In the genomic region with DNA sequence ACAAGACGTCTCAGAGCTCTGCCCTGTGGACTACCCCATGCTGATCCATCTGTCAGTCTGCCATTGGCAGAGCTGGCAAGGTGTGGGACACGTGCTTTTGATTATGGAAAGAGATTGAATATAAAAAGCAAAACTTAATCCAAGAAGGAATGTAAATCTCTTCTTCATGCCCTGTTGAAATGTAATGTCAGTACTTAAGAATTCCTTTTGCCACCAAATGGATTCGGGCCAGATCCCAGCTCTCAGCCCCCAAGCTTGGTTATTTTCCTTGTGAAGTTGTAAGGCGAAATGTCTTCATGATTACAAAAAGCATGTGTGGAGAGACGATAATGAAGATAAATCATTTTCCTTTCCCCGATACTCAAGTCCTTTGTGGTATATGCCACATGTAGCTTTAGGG, we compare ENCODE assay signal across 32 mouse cellular contexts.
DNase-seq lines count a peak whose midpoint lies in the region; ATAC-seq and TF ChIP-seq lines count a peak whose summit lies in the region.
"Had no signal": no experiment of that assay in that cellular context is flagged by ENCODE, and none has a peak within 500 bp of the region (broad histone marks: within the 10 kb centered on the region; RNA-seq: fewer than 3 reads in every experiment).

No protein-coding gene starts in this region.

- H3K27me3 ChIP-seq in limb, embryonic 14.5 days (ENCODE audit: control insufficient read depth, insufficient read depth, low read length): no peaks in the 10 kb centered on the region
- H3K27me3 ChIP-seq in limb, embryonic 10.5 days (ENCODE audit: low read depth, poor library complexity, severe bottlenecking): no peaks in the 10 kb centered on the region
- H3K27me3 ChIP-seq in embryonic facial prominence, embryonic 13.5 days: no peaks in the 10 kb centered on the region
- H3K27me3 ChIP-seq in neural tube, embryonic 15.5 days (replicated peaks): no peaks in the 10 kb centered on the region
- H3K27me3 ChIP-seq: heart, embryonic 13.5 days; hindbrain, embryonic 15.5 days; limb, embryonic 13.5 days; liver, embryonic 13.5 days; midbrain, embryonic 12.5 days; neural tube, embryonic 12.5 days had no signal

- WGBS in limb, embryonic 14.5 days: 44% methylated on average over 6 of the region's 6 CpGs
- 65% methylated on average over 6 of the region's 6 CpGs for WGBS in limb, embryonic 10.5 days
- WGBS in embryonic facial prominence, embryonic 13.5 days: 20% methylated on average over 6 of the region's 6 CpGs
- WGBS in neural tube, embryonic 15.5 days: 77% methylated on average over 6 of the region's 6 CpGs

- no peak for TF ChIP-seq POLR2A in limb, embryonic 14.5 days (IDR thresholded peaks at IDR 0.05; ENCODE audit: borderline replicate concordance, extremely low read depth, insufficient read depth, insufficient read length)

- no peak overlapping the region for H3K4me3 ChIP-seq in limb, embryonic 14.5 days (replicated peaks; ENCODE audit: low read length)
- H3K4me3 ChIP-seq in limb, embryonic 10.5 days: no peak overlapping the region
- no peak overlapping the region for H3K4me3 ChIP-seq in embryonic facial prominence, embryonic 13.5 days
- no peak overlapping the region for H3K4me3 ChIP-seq in neural tube, embryonic 15.5 days (replicated peaks)
- H3K4me3 ChIP-seq: heart, embryonic 13.5 days; hindbrain, embryonic 10.5 days; hindbrain, embryonic 15.5 days; layer of hippocampus, adult 2 months; left cerebral cortex, adult 2 months; limb, embryonic 13.5 days; liver, embryonic 13.5 days; midbrain, embryonic 12.5 days; myocyte; neural tube, embryonic 12.5 days had no signal

- no peak overlapping the region for H3K4me2 ChIP-seq in limb, embryonic 14.5 days (replicated peaks; ENCODE audit: low read depth, low read length, severe bottlenecking)
- H3K4me2 ChIP-seq in embryonic facial prominence, embryonic 13.5 days: peak overlapping the region; percentile 40
- no peak overlapping the region for H3K4me2 ChIP-seq in neural tube, embryonic 15.5 days
- H3K4me2 ChIP-seq: heart, embryonic 13.5 days; hindbrain, embryonic 15.5 days; limb, embryonic 13.5 days; liver, embryonic 13.5 days; midbrain, embryonic 12.5 days; neural tube, embryonic 12.5 days had no signal

- peaks cover 4% of the 10 kb centered on the region for H3K4me1 ChIP-seq in limb, embryonic 14.5 days (ENCODE audit: control insufficient read depth, insufficient read depth, low read length)
- peaks cover 13% of the 10 kb centered on the region; the same call in 1 of the 2 replicates for H3K4me1 ChIP-seq in limb, embryonic 10.5 days
- H3K4me1 ChIP-seq in embryonic facial prominence, embryonic 13.5 days: peaks cover 22% of the 10 kb centered on the region
- 0 out of 2 replicates have a peak, but pooled peaks cover 3% of the 10 kb centered on the region for H3K4me1 ChIP-seq in neural tube, embryonic 15.5 days
- H3K4me1 ChIP-seq: hindbrain, embryonic 15.5 days; liver, embryonic 13.5 days; midbrain, embryonic 12.5 days; neural tube, embryonic 12.5 days had no signal

- ATAC-seq in limb, embryonic 14.5 days (ENCODE audit: low FRiP score, low read depth): no peak
- ATAC-seq in embryonic facial prominence, embryonic 13.5 days (ENCODE audit: insufficient number of reproducible peaks, insufficient read depth, low FRiP score, low TSS enrichment, low read depth): no peak
- ATAC-seq in neural tube, embryonic 15.5 days (ENCODE audit: low FRiP score): no peak
- ATAC-seq: forebrain, embryonic 14.5 days; inflammation-experienced regulatory T-cells, adult 6 months had no signal

- H3K36me3 ChIP-seq in limb, embryonic 14.5 days (ENCODE audit: control insufficient read depth, insufficient read depth, low read length): no peaks in the 10 kb centered on the region
- H3K36me3 ChIP-seq in limb, embryonic 10.5 days: no peaks in the 10 kb centered on the region
- no peaks in the 10 kb centered on the region for H3K36me3 ChIP-seq in embryonic facial prominence, embryonic 13.5 days
- no peaks in the 10 kb centered on the region for H3K36me3 ChIP-seq in neural tube, embryonic 15.5 days
- H3K36me3 ChIP-seq: G1E; hindbrain, embryonic 10.5 days; hindbrain, embryonic 15.5 days; limb, embryonic 13.5 days; liver, embryonic 13.5 days; midbrain, embryonic 12.5 days; neural tube, embryonic 12.5 days had no signal

- H3K9me3 ChIP-seq in limb, embryonic 14.5 days (ENCODE audit: control insufficient read depth, low read length): no peaks in the 10 kb centered on the region
- no peaks in the 10 kb centered on the region for H3K9me3 ChIP-seq in limb, embryonic 10.5 days (replicated peaks)
- no peaks in the 10 kb centered on the region for H3K9me3 ChIP-seq in embryonic facial prominence, embryonic 13.5 days
- H3K9me3 ChIP-seq in neural tube, embryonic 15.5 days (replicated peaks): no peaks in the 10 kb centered on the region
- H3K9me3 ChIP-seq: G1E; heart, embryonic 13.5 days; hindbrain, embryonic 10.5 days; hindbrain, embryonic 15.5 days; limb, embryonic 13.5 days; liver, embryonic 13.5 days; midbrain, embryonic 12.5 days; neural tube, embryonic 12.5 days had no signal

- H3K27ac ChIP-seq in limb, embryonic 14.5 days (replicated peaks; ENCODE audit: low read depth, low read length): no peak overlapping the region
- no peak overlapping the region for H3K27ac ChIP-seq in limb, embryonic 10.5 days
- peak overlapping the region; percentile 76 for H3K27ac ChIP-seq in embryonic facial prominence, embryonic 13.5 days
- H3K27ac ChIP-seq in neural tube, embryonic 15.5 days (replicated peaks): no peak overlapping the region
- H3K27ac ChIP-seq: heart, embryonic 13.5 days; hindbrain, embryonic 10.5 days; hindbrain, embryonic 15.5 days; layer of hippocampus, adult 2 months; left cerebral cortex, adult 2 months; limb, embryonic 13.5 days; liver, embryonic 13.5 days; midbrain, embryonic 12.5 days; neural tube, embryonic 12.5 days had no signal

- peak; percentile 37 to 40 for DNase-seq in cerebellum, postnatal 10 days
- no peak for DNase-seq in cerebellum, adult 8-10 months
- DNase-seq in limb, embryonic 14.5 days (ENCODE audit: low spot score): peak; percentile 21
- no peak for DNase-seq in limb, embryonic 10.5 days (ENCODE audit: low spot score)
- DNase-seq in kidney, postnatal 10 days: no peak
- DNase-seq: adrenal gland, postnatal 14 days; cerebellum, adult 18-20 months; cerebellum, postnatal 36 days; gastrocnemius, postnatal 14 days; heart, adult 18-20 months; heart, postnatal 14 days; kidney, adult 11 months; kidney, postnatal 36 days; liver, embryonic 13.5 days; lung, adult 18-20 months; retina, postnatal 1 day; right cerebral cortex, postnatal 14 days; thymus, postnatal 4 days had no signal

- no peak overlapping the region for H3K9ac ChIP-seq in limb, embryonic 14.5 days (ENCODE audit: low read depth, low read length, severe bottlenecking)
- no peak overlapping the region for H3K9ac ChIP-seq in embryonic facial prominence, embryonic 13.5 days
- H3K9ac ChIP-seq in neural tube, embryonic 15.5 days (replicated peaks): no peak overlapping the region
- H3K9ac ChIP-seq: heart, embryonic 13.5 days; hindbrain, embryonic 15.5 days; limb, embryonic 13.5 days; liver, embryonic 13.5 days; midbrain, embryonic 12.5 days; neural tube, embryonic 12.5 days had no signal

Comparison
In these comparisons a context has a peak if more than half of its experiments do, and no peak if none do; other contexts are left out.
1. DNase-seq: peak in cerebellum, postnatal 10 days (2 of 2) and limb, embryonic 14.5 days (single experiment); none in cerebellum, adult 8-10 months (single experiment), limb, embryonic 10.5 days (single experiment) and kidney, postnatal 10 days (single experiment).